ENCODE assay signal across 9 mouse cellular contexts in the genomic region with DNA sequence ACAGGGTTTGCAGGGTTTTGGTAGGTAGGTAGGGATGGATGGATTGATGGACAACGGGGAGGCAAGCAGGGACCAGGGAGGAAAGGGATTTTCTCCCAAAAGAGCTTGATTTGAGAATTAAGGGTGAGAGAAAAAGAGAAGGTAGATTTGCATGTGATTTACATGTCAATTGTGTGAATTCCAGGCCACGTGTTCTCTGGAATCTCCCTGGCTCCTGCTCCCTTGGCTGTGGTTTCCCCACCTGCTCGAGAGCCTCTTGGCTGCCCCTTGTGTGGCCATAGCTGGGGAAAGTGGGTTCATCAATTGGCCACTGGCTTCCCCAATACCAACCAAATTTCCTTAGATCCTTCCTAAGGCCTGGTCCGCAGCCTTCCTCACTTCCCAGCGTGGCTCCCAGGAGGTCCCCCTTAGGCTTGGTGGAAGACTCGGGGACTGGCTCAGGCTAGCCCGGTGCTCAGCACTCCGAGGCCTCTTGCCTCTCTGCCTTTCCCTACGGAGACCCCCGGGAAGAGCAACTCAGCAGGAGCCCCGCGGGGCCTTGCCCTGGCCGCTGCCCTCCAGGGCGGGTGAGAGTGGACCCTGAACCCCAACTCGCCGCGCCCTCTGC. TPM values are rescaled to one million over a fixed set of nuclear protein-coding genes. Genes with fewer than 3 reads are reported as not detected.
A peak's percentile ranks its signal among the peaks of the same experiment; 100 is the strongest.
DNase-seq lines count a peak whose midpoint lies in the region; ATAC-seq lines count a peak whose summit lies in the region.
"Had no signal": no experiment of that assay in that cellular context is flagged by ENCODE, and none has a peak within 500 bp of the region (broad histone marks: within the 10 kb centered on the region; RNA-seq: fewer than 3 reads in every experiment).

No protein-coding gene starts in this region.

- 17% methylated on average over 17 of the region's 17 CpGs for WGBS in heart, embryonic 15.5 days
- WGBS in hindbrain, embryonic 15.5 days, result 11% methylated on average over 17 of the region's 17 CpGs
- WGBS in midbrain, embryonic 14.5 days, result 6% methylated on average over 17 of the region's 17 CpGs

- no peak for ATAC-seq in heart, embryonic 15.5 days (replicated peaks; ENCODE audit: insufficient number of reproducible peaks, insufficient read depth, low FRiP score, low read depth)
- ATAC-seq in hindbrain, embryonic 15.5 days (ENCODE audit: low FRiP score, low read depth), result peak; percentile 28; the same call in 1 of the 2 replicates
- ATAC-seq in midbrain, embryonic 14.5 days (ENCODE audit: low FRiP score, low TSS enrichment), result peak; percentile 34; the same call in 1 of the 2 replicates

- H3K27ac ChIP-seq in heart, embryonic 15.5 days, result no peak overlapping the region
- H3K27ac ChIP-seq in hindbrain, embryonic 15.5 days (replicated peaks), result no peak overlapping the region
- peak overlapping the region; percentile 41 for H3K27ac ChIP-seq in midbrain, embryonic 14.5 days (replicated peaks; ENCODE audit: low read depth, low read length)

- H3K9ac ChIP-seq in heart, embryonic 15.5 days, result peak overlapping the region; percentile 14
- H3K9ac ChIP-seq in hindbrain, embryonic 15.5 days, result peak overlapping the region; percentile 50; the same call in 1 of the 2 replicates
- peak overlapping the region; percentile 53 for H3K9ac ChIP-seq in midbrain, embryonic 14.5 days (replicated peaks; ENCODE audit: low read length)

- H3K27me3 ChIP-seq in heart, embryonic 15.5 days, result peaks cover 75% of the 10 kb centered on the region
- no peaks in the 10 kb centered on the region; the same call in 1 of the 2 replicates for H3K27me3 ChIP-seq in hindbrain, embryonic 15.5 days
- H3K27me3 ChIP-seq in midbrain, embryonic 14.5 days (ENCODE audit: control insufficient read depth, insufficient read depth, low read length), result no peaks in the 10 kb centered on the region

- H3K4me1 ChIP-seq in heart, embryonic 15.5 days (replicated peaks), result peaks cover 13% of the 10 kb centered on the region
- peaks cover 11% of the 10 kb centered on the region for H3K4me1 ChIP-seq in hindbrain, embryonic 15.5 days (replicated peaks)
- H3K4me1 ChIP-seq in midbrain, embryonic 14.5 days (ENCODE audit: control insufficient read depth, insufficient read depth, low read length), result peaks cover 16% of the 10 kb centered on the region

- intact Hi-C loops in heart, postnatal 25 days (cut with DNase I), result no loop called here

- H3K4me2 ChIP-seq in heart, embryonic 15.5 days, result peak overlapping the region; percentile 66
- peak overlapping the region; percentile 62 for H3K4me2 ChIP-seq in hindbrain, embryonic 15.5 days
- H3K4me2 ChIP-seq in midbrain, embryonic 14.5 days (ENCODE audit: low read length), result peak overlapping the region; percentile 57

- no peak for DNase-seq in heart, postnatal 25 days (ENCODE audit: low spot score)
- peak; percentile 64 for DNase-seq in R1 (ENCODE audit: low read depth, low spot score)
- DNase-seq in midbrain, embryonic 14.5 days, result peak; percentile 52
- DNase-seq in urinary bladder, postnatal 10 days (ENCODE audit: low spot score), result no peak
- DNase-seq in right cerebral cortex, adult 2 months (ENCODE audit: low spot score in 2 of 2), result no peak
- DNase-seq in adrenal gland, postnatal 14 days, result no peak

- H3K36me3 ChIP-seq in heart, embryonic 15.5 days, result no peaks in the 10 kb centered on the region
- no peaks in the 10 kb centered on the region for H3K36me3 ChIP-seq in hindbrain, embryonic 15.5 days
- no peaks in the 10 kb centered on the region for H3K36me3 ChIP-seq in midbrain, embryonic 14.5 days (ENCODE audit: control insufficient read depth, insufficient read depth, low read length)

- H3K9me3 ChIP-seq in heart, embryonic 15.5 days (replicated peaks), result no peaks in the 10 kb centered on the region
- no peaks in the 10 kb centered on the region for H3K9me3 ChIP-seq in hindbrain, embryonic 15.5 days
- no peaks in the 10 kb centered on the region for H3K9me3 ChIP-seq in midbrain, embryonic 14.5 days (ENCODE audit: control insufficient read depth, low read length)

- H3K4me3 ChIP-seq in heart, embryonic 15.5 days, result peak overlapping the region; percentile 38
- peak overlapping the region; percentile 19 for H3K4me3 ChIP-seq in hindbrain, embryonic 15.5 days
- H3K4me3 ChIP-seq in midbrain, embryonic 14.5 days (replicated peaks; ENCODE audit: low read depth, low read length), result peak overlapping the region; percentile 27

RNA-seq across cellular contexts. Expression of a gene that starts 14.1 kb away (rescaled TPM):
- polyA plus RNA-seq in heart, embryonic 15.5 days (2015; fragmentation: Nextera tagmentation; extraction: Ambion mirVana), result 12.9 and 18.2 TPM in 2 replicates
- total RNA-seq in heart, postnatal 25 days (2021), result 10 to 100 TPM in 1 of 2 experiments, 1 to 10 TPM in 1; 9.8 to 11.6 TPM
- polyA plus RNA-seq in hindbrain, embryonic 15.5 days (2015; fragmentation: Nextera tagmentation; extraction: Ambion mirVana), result 16.6 and 18.6 TPM in 2 replicates
- polyA plus RNA-seq in midbrain, embryonic 14.5 days (2014; fragmentation: Nextera tagmentation; extraction: Ambion mirVana), result 12.3 and 17.2 TPM in 2 replicates
- total RNA-seq in adrenal gland, postnatal 14 days (2021), result 15.5 and 18.3 TPM in 2 replicates

RNA-seq across cellular contexts. Expression of a gene that starts 16.3 kb away (rescaled TPM):
- 0.09 and 0.15 TPM in 2 replicates for polyA plus RNA-seq in heart, embryonic 15.5 days (2015; fragmentation: Nextera tagmentation; extraction: Ambion mirVana)
- under 1 TPM; 0.11 to 0.29 TPM for total RNA-seq in heart, postnatal 25 days (2021)
- 0.43 and 0.62 TPM in 2 replicates for polyA plus RNA-seq in hindbrain, embryonic 15.5 days (2015; fragmentation: Nextera tagmentation; extraction: Ambion mirVana)
- 0.15 TPM in 1 of 2 replicates, not detected in the other for polyA plus RNA-seq in midbrain, embryonic 14.5 days (2014; fragmentation: Nextera tagmentation; extraction: Ambion mirVana)
- total RNA-seq in adrenal gland, postnatal 14 days (2021), result 0.22 and 0.30 TPM in 2 replicates
- total RNA-seq: MEL had no signal

RNA-seq across cellular contexts. Expression of a gene that starts 32.9 kb away (rescaled TPM):
- 14.7 and 20.3 TPM in 2 replicates for polyA plus RNA-seq in heart, embryonic 15.5 days (2015; fragmentation: Nextera tagmentation; extraction: Ambion mirVana)
- 10 to 100 TPM; 11.9 to 13.2 TPM for total RNA-seq in heart, postnatal 25 days (2021)
- polyA plus RNA-seq in hindbrain, embryonic 15.5 days (2015; fragmentation: Nextera tagmentation; extraction: Ambion mirVana), result 14.5 and 15.1 TPM in 2 replicates
- polyA plus RNA-seq in midbrain, embryonic 14.5 days (2014; fragmentation: Nextera tagmentation; extraction: Ambion mirVana), result 11.3 and 15.6 TPM in 2 replicates
- 15.9 and 18.3 TPM in 2 replicates for total RNA-seq in adrenal gland, postnatal 14 days (2021)

RNA-seq across cellular contexts. Expression of a gene that starts 44.3 kb away (rescaled TPM):
- polyA plus RNA-seq in heart, embryonic 15.5 days (2015; fragmentation: Nextera tagmentation; extraction: Ambion mirVana), result 0.72 and 1.1 TPM in 2 replicates
- total RNA-seq in heart, postnatal 25 days (2021), result under 1 TPM in 1 of 2 experiments, not detected in 1; 0.50 TPM
- 3.3 and 3.6 TPM in 2 replicates for polyA plus RNA-seq in hindbrain, embryonic 15.5 days (2015; fragmentation: Nextera tagmentation; extraction: Ambion mirVana)
- 2.3 and 3.0 TPM in 2 replicates for polyA plus RNA-seq in midbrain, embryonic 14.5 days (2014; fragmentation: Nextera tagmentation; extraction: Ambion mirVana)
- 0.93 and 0.94 TPM in 2 replicates for total RNA-seq in adrenal gland, postnatal 14 days (2021)

RNA-seq across cellular contexts. Expression of a gene that starts 44.5 kb away (rescaled TPM):
- 61.1 and 67.3 TPM in 2 replicates for polyA plus RNA-seq in heart, embryonic 15.5 days (2015; fragmentation: Nextera tagmentation; extraction: Ambion mirVana)
- 10 to 100 TPM; 81.0 to 85.2 TPM for total RNA-seq in heart, postnatal 25 days (2021)
- polyA plus RNA-seq in hindbrain, embryonic 15.5 days (2015; fragmentation: Nextera tagmentation; extraction: Ambion mirVana), result 62.2 and 63.9 TPM in 2 replicates
- polyA plus RNA-seq in midbrain, embryonic 14.5 days (2014; fragmentation: Nextera tagmentation; extraction: Ambion mirVana), result 54.2 and 62.2 TPM in 2 replicates
- total RNA-seq in adrenal gland, postnatal 14 days (2021), result 124 and 130 TPM in 2 replicates

Comparison
In these comparisons a context has a peak if more than half of its experiments do, and no peak if none do; other contexts are left out.
1. DNase-seq: peak in R1 (single experiment) and midbrain, embryonic 14.5 days (single experiment); none in heart, postnatal 25 days (single experiment), urinary bladder, postnatal 10 days (single experiment), right cerebral cortex, adult 2 months (0 of 2) and adrenal gland, postnatal 14 days (single experiment).
2. Peak in every context shown above with its lines, with median percentiles within 50 percentile points of each other: H3K4me2 ChIP-seq, H3K4me3 ChIP-seq and H3K9ac ChIP-seq.